Mouse (Mus musculus) stomach, postnatal 0 days (tissue): ENCODE measurements around the gene Zc2hc1b.

ENCODE experiments used
- CTCF ChIP-seq: IDR thresholded peaks from 2 replicates; pipeline ENCODE4 v1.5.1; 2016; ENCODE audit warnings: antibody characterized with exemption, low read depth, mild to moderate bottlenecking, moderate library complexity
- EP300 ChIP-seq: optimal IDR thresholded peaks from 2 replicates; pipeline ENCODE3; 2016; ENCODE audit warnings: antibody characterized with exemption

GRCm38 (mm10) chr10:13118770-13119102 lies 59.1 kb downstream of the Zc2hc1b start:
- TF ChIP-seq CTCF: no peak
- TF ChIP-seq EP300: no peak
